Mouse (Mus musculus) heart, embryonic 15.5 days (tissue): ENCODE results near the gene Gm16253. TPM values are rescaled to one million over a fixed set of nuclear protein-coding genes. Genes with fewer than 3 reads are reported as not detected.

Source experiments
- ATAC-seq: fragments of 200-750 bp; cut with Nextera tagmentation; replicated peaks from 2 replicates; pipeline ENCODE4 v1.8.0; 2017; ENCODE audit warnings: low read depth, moderate TSS enrichment; ENCODE audit not compliant: insufficient number of reproducible peaks, insufficient read depth, low FRiP score
- H3K27ac ChIP-seq: fragments of 300-500 bp; sonication (generic); 2 replicates; pipeline ENCODE4 v1.5.1; 2015; ENCODE audit warnings: mild to moderate bottlenecking, inconsistent platforms
- H3K27me3 ChIP-seq: fragments of 300-500 bp; sonication (generic); 2 replicates; pipeline ENCODE4 v1.6.1; 2015; ENCODE audit warnings: inconsistent platforms
- H3K36me3 ChIP-seq: fragments of 300-500 bp; sonication (generic); 2 replicates; pipeline ENCODE4 v1.6.1; 2015; ENCODE audit warnings: mild to moderate bottlenecking, inconsistent platforms
- H3K4me1 ChIP-seq: fragments of 300-500 bp; sonication (generic); replicated peaks from 2 replicates; pipeline ENCODE4 v1.6.1; 2015; ENCODE audit warnings: inconsistent platforms
- H3K4me2 ChIP-seq: fragments of 300-500 bp; sonication (generic); 2 replicates; pipeline ENCODE4 v1.6.1; 2015; ENCODE audit warnings: inconsistent platforms, mild to moderate bottlenecking, moderate library complexity
- H3K4me3 ChIP-seq: fragments of 300-500 bp; sonication (generic); 2 replicates; pipeline ENCODE4 v1.5.1; 2015; ENCODE audit warnings: mild to moderate bottlenecking, inconsistent platforms
- H3K9ac ChIP-seq: fragments of 300-500 bp; sonication (generic); 2 replicates; pipeline ENCODE4 v1.6.1; 2015; ENCODE audit warnings: mild to moderate bottlenecking, inconsistent platforms
- H3K9me3 ChIP-seq: fragments of 300-500 bp; sonication (generic); replicated peaks from 2 replicates; pipeline ENCODE4 v1.6.1; 2016; ENCODE audit warnings: inconsistent platforms
- WGBS: fragments of 180-500 bp; shearing (Covaris S2); methylation state at CpG from one replicate; pipeline ENCODE4 v1.1.7; 2015; ENCODE audit warnings: mixed read lengths; 5-methylcytosine and 5-hydroxymethylcytosine counted together
- polyA plus RNA-seq: library from polyadenylated mRNA; unstranded; fragments of >200 nt; fragmentation: Nextera tagmentation; extraction: Ambion mirVana; gene quantifications from 2 replicates; pipeline ENCODE4 v1.2.1, GENCODE M21; 2015

Gene Gm16253
- polyA plus RNA-seq, 1 experiment from 2014 or later = 1.6 TPM

DNA sequence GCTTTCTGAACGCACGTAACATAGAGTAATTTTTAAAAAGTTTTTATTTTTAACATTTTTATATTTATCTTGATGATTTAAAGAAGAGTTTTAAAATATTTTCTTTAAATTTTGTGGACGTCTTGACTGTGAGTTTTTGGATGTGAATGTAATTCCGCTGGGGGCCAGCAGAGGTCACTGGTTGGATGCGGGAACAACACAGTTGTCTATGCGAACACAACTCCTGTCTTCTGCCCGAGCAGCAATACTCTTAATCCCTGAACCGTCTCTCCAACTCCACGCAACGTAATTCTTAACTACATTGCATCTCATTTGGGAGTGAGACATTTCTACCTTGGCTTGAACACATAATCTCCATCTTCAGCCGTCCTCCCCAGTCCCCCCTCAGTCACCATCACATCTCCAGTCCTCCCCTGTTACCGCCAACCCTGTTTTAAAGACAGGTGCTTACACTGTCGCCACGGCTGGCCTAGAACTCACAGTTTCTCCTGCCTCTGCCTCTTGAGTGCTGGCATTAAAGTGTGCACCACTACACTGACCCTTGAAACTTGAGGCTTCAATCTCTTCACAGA lies 29.3 kb upstream of the Gm16253 start:
- H3K9me3 ChIP-seq = no peaks in the 10 kb centered on the region
- H3K4me1 ChIP-seq = peaks cover 28% of the 10 kb centered on the region
- no peak overlapping the region for H3K27ac ChIP-seq
- H3K4me2 ChIP-seq = peak overlapping the region; percentile 44
- WGBS = 10% methylated on average over 14 of the region's 14 CpGs
- H3K27me3 ChIP-seq = no peaks in the 10 kb centered on the region; the same call in 1 of the 2 replicates
- ATAC-seq = no peak
- H3K36me3 ChIP-seq = no peaks in the 10 kb centered on the region
- no peak overlapping the region for H3K4me3 ChIP-seq
- H3K9ac ChIP-seq = peak overlapping the region; percentile 26; the same call in 1 of the 2 replicates

DNA sequence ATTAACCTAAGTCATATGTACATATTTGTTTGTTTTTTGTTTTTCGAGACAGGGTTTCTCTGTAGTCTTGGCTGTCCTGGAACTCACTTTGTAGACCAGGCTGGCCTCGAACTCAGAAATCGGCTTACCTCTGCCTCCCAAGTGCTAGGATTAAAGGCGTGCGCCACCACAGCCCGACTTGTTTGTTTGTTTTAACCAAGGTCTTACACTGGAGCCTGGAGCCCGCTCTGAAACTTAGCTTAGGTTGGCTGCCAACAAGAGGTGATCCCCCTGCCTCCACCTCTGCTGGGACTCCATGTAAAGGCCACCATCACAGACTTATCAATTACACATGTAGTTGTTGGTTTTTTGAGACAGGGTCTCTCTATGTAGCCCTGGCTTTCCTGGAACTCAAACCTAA lies 28.0 kb upstream of the Gm16253 start:
- H3K4me1 ChIP-seq = peaks cover 32% of the 10 kb centered on the region
- no peak overlapping the region for H3K9ac ChIP-seq
- H3K4me3 ChIP-seq = no peak overlapping the region
- H3K27me3 ChIP-seq = no peaks in the 10 kb centered on the region; the same call in 1 of the 2 replicates
- peak overlapping the region; percentile 76 for H3K27ac ChIP-seq
- H3K9me3 ChIP-seq = no peaks in the 10 kb centered on the region
- peak overlapping the region; percentile 29; the same call in 1 of the 2 replicates for H3K4me2 ChIP-seq
- H3K36me3 ChIP-seq = no peaks in the 10 kb centered on the region
- WGBS = 77% methylated on average over 7 of the region's 7 CpGs
- ATAC-seq = no peak

DNA sequence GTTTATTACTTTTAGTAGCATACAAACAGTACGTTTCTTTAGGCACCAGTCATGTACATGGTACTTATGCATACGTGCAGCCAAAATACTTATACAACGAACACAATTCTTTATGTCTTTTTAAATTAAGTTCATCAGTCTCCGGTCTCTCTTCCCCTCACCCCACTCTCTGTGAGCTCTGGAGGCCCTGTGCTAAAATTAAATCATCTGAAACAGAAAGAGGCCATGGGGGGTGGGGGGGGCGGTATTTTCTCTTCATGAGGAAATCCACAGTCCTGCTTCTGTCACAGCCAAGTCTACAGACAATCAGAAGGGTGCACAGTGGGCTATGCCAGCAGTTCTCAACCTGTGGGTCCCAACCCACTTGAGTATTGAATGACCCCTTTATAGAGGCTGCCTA lies 27.4 kb upstream of the Gm16253 start:
- Histone ChIP-seq H3K4me1 (peaks cover 37% of the 10 kb centered on the region), H3K4me2 (peak overlapping the region; percentile 29), H3K4me3 (no peak overlapping the region), H3K27me3 (no peaks in the 10 kb centered on the region; the same call in 1 of the 2 replicates), H3K27ac (peak overlapping the region; percentile 76), H3K36me3 (no peaks in the 10 kb centered on the region), H3K9ac (no peak overlapping the region; the same call in 1 of the 2 replicates), H3K9me3 (no peaks in the 10 kb centered on the region)
- 60% methylated on average over 5 of the region's 5 CpGs for WGBS
- ATAC-seq = no peak; the same call in 1 of the 2 replicates

DNA sequence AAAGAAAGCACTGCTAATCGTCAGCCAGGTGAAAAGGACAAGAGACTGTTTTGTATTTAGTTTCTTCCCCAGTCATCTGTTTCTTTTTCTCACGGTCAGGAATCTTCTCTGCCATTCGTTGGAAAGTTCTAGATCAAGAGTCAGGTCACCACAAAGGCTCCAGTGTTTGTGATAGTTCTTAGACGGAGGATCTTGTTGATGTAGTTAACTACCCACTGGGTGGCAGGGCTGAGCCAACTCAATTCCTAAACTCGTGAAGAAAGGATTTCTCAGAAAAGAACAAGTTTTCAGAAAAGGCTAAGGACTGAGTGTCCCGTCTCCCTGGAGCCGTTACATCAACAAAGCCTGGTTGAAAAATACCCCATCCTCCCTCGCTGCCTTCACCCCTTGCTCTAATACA lies 25.6 kb upstream of the Gm16253 start:
- 15% methylated on average over 8 of the region's 8 CpGs for WGBS
- no peak overlapping the region for H3K4me3 ChIP-seq
- H3K36me3 ChIP-seq = no peaks in the 10 kb centered on the region
- no peak for ATAC-seq
- no peak overlapping the region for H3K4me2 ChIP-seq
- peak overlapping the region; percentile 29 for H3K27ac ChIP-seq
- no peaks in the 10 kb centered on the region for H3K27me3 ChIP-seq
- H3K9me3 ChIP-seq = no peaks in the 10 kb centered on the region
- H3K9ac ChIP-seq = no peak overlapping the region; the same call in 1 of the 2 replicates
- peaks cover 55% of the 10 kb centered on the region for H3K4me1 ChIP-seq

DNA sequence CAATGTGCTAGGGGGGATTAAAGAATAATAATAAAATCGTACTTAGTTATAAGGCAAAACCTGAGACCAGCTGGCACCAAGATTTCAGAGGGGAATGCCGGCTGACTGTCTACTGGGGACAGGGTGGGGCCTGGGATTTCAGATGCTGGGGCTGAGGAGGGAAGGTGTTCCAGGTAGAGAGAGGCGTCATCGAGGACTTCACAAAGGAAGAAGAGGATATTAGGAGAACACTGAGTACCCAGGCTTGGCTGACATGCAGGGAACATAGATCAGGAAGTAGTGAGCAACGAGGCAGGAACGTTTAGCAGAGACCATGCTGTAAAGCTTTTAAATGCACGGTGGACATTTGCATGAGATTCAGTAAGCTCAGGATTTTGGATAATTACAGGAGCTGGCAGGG lies 24.9 kb upstream of the Gm16253 start:
- H3K27ac ChIP-seq = peak overlapping the region; percentile 29; the same call in 1 of the 2 replicates
- ATAC-seq = no peak
- no peaks in the 10 kb centered on the region for H3K9me3 ChIP-seq
- no peak overlapping the region for H3K9ac ChIP-seq
- H3K36me3 ChIP-seq = no peaks in the 10 kb centered on the region
- no peak overlapping the region for H3K4me3 ChIP-seq
- H3K4me1 ChIP-seq = peaks cover 57% of the 10 kb centered on the region
- 55% methylated on average over 7 of the region's 7 CpGs for WGBS
- H3K4me2 ChIP-seq = no peak overlapping the region
- no peaks in the 10 kb centered on the region for H3K27me3 ChIP-seq

DNA sequence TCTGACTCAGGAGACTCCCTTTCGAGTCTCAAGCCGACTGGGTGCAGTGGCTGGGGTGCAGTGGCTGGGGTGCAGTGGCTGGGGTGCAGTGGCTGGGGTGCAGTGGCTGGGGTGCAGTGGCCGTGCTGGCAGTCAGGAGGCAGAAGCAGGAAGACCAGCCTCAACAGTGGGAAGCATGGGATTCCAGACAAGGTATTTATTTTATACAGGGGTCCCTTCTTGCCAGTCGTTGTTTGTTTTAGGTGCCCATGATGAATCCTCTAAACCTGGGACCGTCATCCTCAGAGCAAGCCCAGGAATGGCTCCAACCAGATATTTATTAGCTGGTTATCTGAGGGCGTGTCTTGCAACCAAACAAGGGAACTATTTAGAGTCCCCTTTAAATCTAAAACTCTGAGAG lies 23.2 kb upstream of the Gm16253 start:
- Histone ChIP-seq H3K27me3 (no peaks in the 10 kb centered on the region), H3K4me1 (peaks cover 57% of the 10 kb centered on the region), H3K4me3 (no peak overlapping the region), H3K9me3 (no peaks in the 10 kb centered on the region), H3K9ac (no peak overlapping the region), H3K4me2 (no peak overlapping the region), H3K36me3 (no peaks in the 10 kb centered on the region), H3K27ac (no peak overlapping the region)
- WGBS = 69% methylated on average over 6 of the region's 6 CpGs
- ATAC-seq = no peak

DNA sequence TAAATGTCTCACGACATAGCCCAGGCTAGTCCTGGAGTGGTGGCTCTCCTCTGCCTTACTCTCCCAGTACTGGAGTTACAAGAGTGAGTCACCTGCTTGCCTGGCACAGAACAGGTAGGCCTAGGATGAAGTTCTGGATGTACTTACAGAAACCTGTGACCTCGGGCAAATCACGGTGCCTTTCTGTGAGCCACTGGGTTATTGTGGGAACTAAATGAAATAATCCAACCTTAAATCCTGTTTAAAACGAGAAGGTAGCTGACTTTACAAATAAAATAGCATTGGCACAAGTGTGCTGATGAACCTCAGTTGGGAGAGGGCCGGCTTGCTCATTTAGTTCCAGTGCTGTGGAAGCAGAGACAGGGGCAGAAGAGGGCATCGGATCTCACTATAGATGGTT lies 22.5 kb upstream of the Gm16253 start:
- Histone ChIP-seq H3K4me2 (no peak overlapping the region), H3K27me3 (no peaks in the 10 kb centered on the region), H3K27ac (peak overlapping the region; percentile 97), H3K9ac (no peak overlapping the region), H3K4me3 (no peak overlapping the region), H3K36me3 (no peaks in the 10 kb centered on the region), H3K9me3 (no peaks in the 10 kb centered on the region), H3K4me1 (peaks cover 53% of the 10 kb centered on the region)
- WGBS = 84% methylated on average over 6 of the region's 6 CpGs
- ATAC-seq = no peak

DNA sequence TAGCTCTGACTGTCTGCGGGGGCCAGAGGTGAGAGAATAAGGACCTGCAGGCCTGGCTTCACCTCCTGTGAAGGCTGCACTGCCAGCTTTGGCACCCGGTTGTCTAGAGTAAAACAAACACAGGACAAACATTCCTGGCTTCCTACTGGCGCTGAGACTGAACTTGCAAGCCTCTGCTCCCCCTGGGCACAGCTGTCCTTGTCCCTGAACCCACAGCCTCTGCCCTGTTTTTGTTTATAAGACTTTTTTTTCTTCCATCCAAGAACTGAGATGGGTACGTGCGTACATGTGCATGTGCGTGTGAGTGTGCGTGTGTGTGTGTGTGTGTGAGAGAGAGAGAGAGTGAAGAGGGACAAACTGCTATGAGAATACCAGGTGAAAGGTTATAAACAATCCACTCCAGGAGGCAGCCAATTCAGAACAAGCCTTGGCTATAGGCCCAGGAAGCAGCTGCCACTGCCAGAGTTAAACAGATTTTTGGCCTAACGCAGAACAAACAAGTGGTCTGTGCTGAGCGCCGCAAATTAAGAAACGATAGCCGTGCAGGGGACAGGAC lies 21.7 kb upstream of the Gm16253 start:
- Histone ChIP-seq H3K4me2 (peak overlapping the region; percentile 79), H3K36me3 (peaks cover 7% of the 10 kb centered on the region; the same call in 1 of the 2 replicates), H3K4me3 (peak overlapping the region; percentile 2; the same call in 1 of the 2 replicates), H3K9ac (peak overlapping the region; percentile 21; the same call in 1 of the 2 replicates), H3K27me3 (no peaks in the 10 kb centered on the region), H3K9me3 (no peaks in the 10 kb centered on the region), H3K27ac (peak overlapping the region; percentile 97), H3K4me1 (peaks cover 45% of the 10 kb centered on the region)
- peak; percentile 39 for ATAC-seq
- 18% methylated on average over 12 of the region's 12 CpGs for WGBS

DNA sequence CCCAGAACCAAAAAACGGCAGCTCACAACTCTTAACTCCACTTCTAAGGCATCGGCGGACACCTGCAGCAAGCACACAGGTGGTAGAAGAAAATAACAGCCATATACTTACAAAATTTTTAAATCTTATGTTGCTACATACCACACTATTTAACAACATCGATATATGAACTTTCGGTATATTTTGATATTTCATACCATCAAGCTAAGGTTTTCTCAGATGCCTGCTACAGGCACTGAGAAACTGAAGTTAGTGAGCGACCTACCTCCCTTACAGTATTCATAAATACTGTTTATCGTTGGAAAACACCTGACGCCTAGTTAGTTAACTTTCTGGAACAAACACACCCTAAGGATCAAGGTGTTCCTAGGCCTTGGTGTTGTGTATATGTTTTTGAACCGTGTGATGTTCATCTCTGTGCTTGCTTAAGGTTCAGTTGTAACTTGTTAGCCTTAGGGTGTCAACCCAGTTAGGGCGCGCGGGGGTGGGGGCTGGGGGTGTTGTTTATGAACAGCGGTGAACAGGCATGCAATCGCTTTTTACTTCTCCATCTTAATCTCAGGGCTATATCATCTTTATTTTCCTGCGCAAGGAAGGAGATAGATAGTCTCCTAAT lies 20.7 kb upstream of the Gm16253 start:
- H3K4me1 ChIP-seq = peaks cover 41% of the 10 kb centered on the region
- 0 out of 2 replicates have a peak overlapping the region, but pooled peaks have one; percentile 21 for H3K9ac ChIP-seq
- no peaks in the 10 kb centered on the region for H3K27me3 ChIP-seq
- H3K9me3 ChIP-seq = no peaks in the 10 kb centered on the region
- WGBS = 72% methylated on average over 15 of the region's 15 CpGs
- peaks cover 16% of the 10 kb centered on the region for H3K36me3 ChIP-seq
- ATAC-seq = no peak
- H3K4me2 ChIP-seq = peak overlapping the region; percentile 79
- H3K27ac ChIP-seq = peak overlapping the region; percentile 97
- H3K4me3 ChIP-seq = peak overlapping the region; percentile 73

DNA sequence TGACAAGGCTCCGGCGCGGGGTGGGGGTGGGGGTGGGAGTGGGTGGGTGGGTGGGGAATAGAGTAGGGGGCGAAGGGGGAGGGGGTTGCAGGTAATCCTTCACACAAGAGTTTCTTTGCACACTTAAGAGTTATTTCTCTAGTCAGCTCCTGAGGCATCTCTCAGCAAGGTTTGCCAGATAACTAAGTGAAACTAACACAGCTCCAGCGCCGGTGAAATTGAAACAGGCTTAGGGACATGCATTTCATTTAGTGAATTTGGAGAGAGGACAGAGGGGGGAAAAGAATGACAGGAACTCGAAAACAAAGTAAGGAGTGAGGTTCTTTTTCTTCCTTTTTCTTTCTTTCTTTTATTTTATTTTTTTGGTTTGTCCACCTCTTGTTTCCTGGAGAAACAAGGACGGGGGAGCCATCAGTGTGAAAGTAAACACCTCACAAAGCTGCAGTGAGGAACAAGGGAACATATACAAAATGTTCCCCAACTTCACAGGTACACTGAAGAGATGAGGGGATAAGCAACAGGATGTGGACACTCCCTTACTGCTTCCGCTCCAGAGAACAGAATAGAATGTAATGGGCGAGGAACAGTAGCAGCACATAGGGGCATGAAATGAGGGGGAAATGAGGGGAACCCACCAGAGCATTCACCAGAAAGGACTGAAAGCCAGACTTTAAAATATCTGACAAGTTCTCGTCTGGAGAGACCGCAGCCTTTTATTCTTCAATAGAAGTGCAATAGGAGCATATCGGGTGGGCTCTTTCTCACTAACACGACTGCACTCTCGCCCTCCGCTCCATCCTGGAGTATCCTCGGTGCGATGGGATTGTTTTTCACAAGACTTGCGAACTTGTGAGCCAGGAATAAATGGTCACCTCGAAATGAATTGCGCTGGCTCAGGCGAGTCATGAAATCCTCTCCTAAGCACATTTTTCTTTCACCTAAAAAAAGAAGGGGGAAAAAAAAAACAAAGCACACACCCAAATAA lies 19.8 kb upstream of the Gm16253 start:
- Histone ChIP-seq H3K36me3 (peaks cover 20% of the 10 kb centered on the region), H3K4me1 (peaks cover 39% of the 10 kb centered on the region)
- WGBS = 2% methylated on average over 22 of the region's 22 CpGs

DNA sequence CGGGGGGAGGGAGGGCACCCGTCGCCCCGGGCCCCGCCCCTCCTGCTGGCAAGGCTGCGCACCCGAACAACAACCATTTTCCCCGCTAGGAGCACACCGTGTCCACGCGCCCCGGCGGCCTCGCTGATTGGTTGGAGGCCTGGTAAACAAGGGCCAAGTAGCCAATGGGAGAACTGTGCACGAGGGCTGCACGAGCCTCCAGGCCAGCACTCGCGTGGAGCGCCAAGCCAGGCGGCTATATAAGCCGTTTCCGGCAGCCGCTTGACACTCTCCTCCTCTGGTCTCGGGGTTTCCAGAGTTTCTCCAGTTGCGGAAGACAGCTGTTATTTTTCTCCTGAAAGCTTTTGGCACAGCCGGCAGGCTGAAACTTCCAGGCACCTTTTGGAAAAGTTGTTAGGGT lies 19.1 kb upstream of the Gm16253 start, which contains the start of gene Txnip:
TSS of gene Txnip (plus strand) at position 264 of the 400 bp plus-strand sequence.
- Histone ChIP-seq H3K27me3 (no peaks in the 10 kb centered on the region), H3K4me3 (peak within 1 kb of the TSS; percentile 73), H3K4me2 (peak within 1 kb of the TSS; percentile 79), H3K9me3 (no peaks in the 10 kb centered on the region), H3K4me1 (peaks cover 40% of the 10 kb centered on the region), H3K9ac (peak within 1 kb of the TSS; percentile 90), H3K27ac (peak within 1 kb of the TSS; percentile 97), H3K36me3 (peaks cover 20% of the 10 kb centered on the region)
- ATAC-seq = peak; percentile 96
- WGBS = under 1% methylated on average over 26 of the region's 26 CpGs

More for the DNA sequence above, 19.8 kb upstream of the Gm16253 start:
- ATAC-seq = no peak
- peak overlapping the region; percentile 73 for H3K4me3 ChIP-seq
- H3K4me2 ChIP-seq = peak overlapping the region; percentile 79
- H3K27ac ChIP-seq = peak overlapping the region; percentile 97
- peak overlapping the region; percentile 67 for H3K9ac ChIP-seq
- no peaks in the 10 kb centered on the region for H3K27me3 ChIP-seq
- no peaks in the 10 kb centered on the region for H3K9me3 ChIP-seq
